Mouse (Mus musculus) heart, postnatal 36 days (tissue): Measurements from ENCODE around the gene Fam13a. TPM values are rescaled to one million over a fixed set of nuclear protein-coding genes. Genes with fewer than 3 reads are reported as not detected.

Experiments used
- DNase-seq, 2 experiments: peaks; one replicate each; pipeline ENCODE4 v3.0.0; 2021 to 2022
- intact Hi-C: fragments of 180-260 bp; cut with DNase I; formaldehyde crosslinking; loops from one replicate; pipeline ENCODE4 v1.15.1; 2025
- total RNA-seq, 2 experiments: library from RNA; stranded (reverse); gene quantifications; 2 replicates each; pipeline ENCODE4 v1.2.3; 2021

Gene Fam13a
- total RNA-seq, 2 experiments from 2014 or later = 24.7 to 28.0 TPM

GRCm38 (mm10) chr6:59010792-59011191 is 13.6 kb downstream of the Fam13a start:
- DNase-seq = no peak
- intact Hi-C loops = no loop called here

GRCm38 (mm10) chr6:59004630-59005029 is 19.7 kb downstream of the Fam13a start:
- intact Hi-C loops = no loop called here
- no peak for DNase-seq

GRCm38 (mm10) chr6:58999044-58999453 is 25.3 kb downstream of the Fam13a start:
- peak; percentile 50 to 58 for DNase-seq
- intact Hi-C loops = no loop called here

GRCm38 (mm10) chr6:58998528-58998927 is 25.8 kb downstream of the Fam13a start:
- intact Hi-C loops = no loop called here
- DNase-seq = no peak

- DNase-seq = no peak
- intact Hi-C loops = no loop called here
These were observed 35.2 kb downstream of the Fam13a start for GRCm38 (mm10) chr6:58989149-58989548.

- intact Hi-C loops = no loop called here
- DNase-seq = no peak
These were observed 35.6 kb downstream of the Fam13a start for GRCm38 (mm10) chr6:58988706-58989105.

- intact Hi-C loops = no loop called here
- DNase-seq = no peak
These were observed 37.2 kb downstream of the Fam13a start for GRCm38 (mm10) chr6:58987166-58987565.

- intact Hi-C loops = no loop called here
- DNase-seq = no peak
These were observed 39.2 kb downstream of the Fam13a start for GRCm38 (mm10) chr6:58985186-58985585.

GRCm38 (mm10) chr6:58975249-58975648 is 49.1 kb downstream of the Fam13a start:
- intact Hi-C loops = no loop called here
- DNase-seq = no peak

- intact Hi-C loops = loop anchor here (5.0 kb wide), 1 partner anchor 203 kb away; no protein-coding TSS in a partner anchor
- DNase-seq = no peak
These were observed 49.9 kb downstream of the Fam13a start for GRCm38 (mm10) chr6:58974428-58974827.

GRCm38 (mm10) chr6:58972873-58973272 is 51.5 kb downstream of the Fam13a start:
- intact Hi-C loops = loop anchor here (5.0 kb wide), 1 partner anchor 204 kb away; no protein-coding TSS in a partner anchor
- no peak for DNase-seq

- intact Hi-C loops = no loop called here
- DNase-seq = no peak
These were observed 56.1 kb downstream of the Fam13a start for GRCm38 (mm10) chr6:58968272-58968671.

- DNase-seq = no peak
- intact Hi-C loops = no loop called here
These were observed 59.1 kb downstream of the Fam13a start for GRCm38 (mm10) chr6:58965071-58965831.

GRCm38 (mm10) chr6:58964565-58964964 is 59.8 kb downstream of the Fam13a start:
- intact Hi-C loops = no loop called here
- no peak for DNase-seq

- no peak for DNase-seq
- intact Hi-C loops = no loop called here
These were observed 60.3 kb downstream of the Fam13a start for GRCm38 (mm10) chr6:58964091-58964490.

- DNase-seq = no peak
- intact Hi-C loops = no loop called here
These were observed 61.7 kb downstream of the Fam13a start for GRCm38 (mm10) chr6:58962691-58963090.

- no peak for DNase-seq
- intact Hi-C loops = no loop called here
These were observed 63.8 kb downstream of the Fam13a start for GRCm38 (mm10) chr6:58960523-58960922.

- intact Hi-C loops = no loop called here
These were observed 73.0 kb downstream of the Fam13a start for GRCm38 (mm10) chr6:58951128-58951992.

GRCm38 (mm10) chr6:58950410-58950809 is 73.9 kb downstream of the Fam13a start:
- intact Hi-C loops = no loop called here
- DNase-seq = no peak

More at GRCm38 (mm10) chr6:58951128-58951992, 73.0 kb downstream of the Fam13a start:
- DNase-seq = no peak

GRCm38 (mm10) chr6:58946840-58947239 is 77.5 kb downstream of the Fam13a start:
- no peak for DNase-seq
- intact Hi-C loops = no loop called here

- DNase-seq = no peak
- intact Hi-C loops = no loop called here
These were observed 78.1 kb downstream of the Fam13a start for GRCm38 (mm10) chr6:58946246-58946645.

- intact Hi-C loops = no loop called here
- DNase-seq = no peak
These were observed 80.4 kb downstream of the Fam13a start for GRCm38 (mm10) chr6:58943958-58944357.
